Mouse (Mus musculus) thymus, postnatal 0 days (tissue): ENCODE results near the gene Col27a1. TPM values are rescaled to one million over a fixed set of nuclear protein-coding genes. Genes with fewer than 3 reads are reported as not detected.
A peak's percentile ranks its signal among the peaks of the same experiment; 100 is the strongest.

ENCODE experiments used
- DNase-seq: peaks from one replicate; pipeline ENCODE4 v3.0.0-alpha.2; 2015; ENCODE audit warnings: low spot score
- polyA plus RNA-seq: library from polyadenylated mRNA; unstranded; fragments of >200 nt; fragmentation: Nextera tagmentation; extraction: Ambion mirVana; gene quantifications from 2 replicates; pipeline ENCODE4 v1.2.1, GENCODE M21; 2015

The Col27a1 gene
- polyA plus RNA-seq, 1 experiment from 2014 or later, result 1.9 TPM

DNA sequence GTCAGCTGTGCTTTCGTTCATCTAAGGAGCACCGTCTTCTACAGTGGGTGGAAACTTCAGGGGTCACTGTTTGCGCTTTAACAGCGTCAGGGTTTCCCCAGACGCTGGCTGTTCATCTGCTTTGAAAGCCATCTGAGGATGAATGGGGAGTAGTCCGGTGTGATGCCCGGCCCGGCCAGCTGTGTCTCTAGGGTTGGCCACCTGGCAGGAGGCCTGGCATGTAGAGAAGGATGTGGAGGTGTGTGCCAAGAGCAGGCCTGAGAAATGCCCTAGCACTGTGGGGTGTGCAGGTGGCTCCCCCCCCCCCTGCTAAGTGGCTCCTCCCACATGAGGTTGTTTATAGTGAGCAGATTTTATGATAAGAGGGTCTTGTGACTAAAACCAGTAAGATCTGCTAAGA is 8.4 kb downstream of the Col27a1 start:
- peak; percentile 47 for DNase-seq

DNA sequence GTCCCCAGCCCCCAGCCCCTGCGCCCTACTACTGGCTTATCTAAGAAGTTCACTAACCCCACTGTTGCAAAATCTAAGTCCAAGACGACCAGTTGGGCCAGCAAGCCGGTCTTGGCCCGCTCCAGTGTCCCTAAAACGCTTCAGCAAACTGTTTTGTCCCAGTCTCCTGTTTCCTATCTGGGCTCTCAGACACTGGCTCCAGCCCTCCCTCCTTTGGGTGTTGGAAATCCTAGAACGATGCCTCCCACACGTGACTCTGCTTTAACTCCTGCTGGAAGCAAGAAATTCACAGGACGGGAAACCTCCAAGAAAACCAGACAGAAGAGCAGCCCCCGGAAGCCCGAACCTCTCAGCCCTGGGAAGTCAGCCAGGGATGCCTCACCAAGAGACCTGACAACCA is 11.6 kb downstream of the Col27a1 start:
- DNase-seq, result no peak

- DNase-seq, result no peak
These were observed 12.5 kb downstream of the Col27a1 start for GRCm38 (mm10) chr4:63226164-63226882.

DNA sequence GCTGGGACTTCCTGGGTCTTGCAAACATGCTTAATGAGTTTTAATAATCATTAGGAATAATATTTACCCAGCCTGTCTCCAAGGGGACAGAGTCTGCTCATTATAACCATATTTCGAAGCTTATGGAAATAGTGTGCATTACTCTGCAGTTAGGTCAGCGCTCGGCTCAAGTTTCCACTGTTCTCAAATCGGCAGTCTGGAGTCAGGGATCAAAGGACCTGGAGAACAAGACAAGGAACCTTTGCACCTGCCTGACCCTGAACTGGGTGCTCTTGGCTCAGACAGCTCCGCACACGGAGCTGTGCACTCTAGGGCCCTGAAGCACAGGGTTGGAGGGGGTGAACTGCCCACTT is 13.1 kb downstream of the Col27a1 start:
- DNase-seq, result no peak

- no peak for DNase-seq
These were observed 15.1 kb downstream of the Col27a1 start for GRCm38 (mm10) chr4:63228943-63229342.

GRCm38 (mm10) chr4:63229991-63230581 is 16.3 kb downstream of the Col27a1 start:
- no peak for DNase-seq

DNA sequence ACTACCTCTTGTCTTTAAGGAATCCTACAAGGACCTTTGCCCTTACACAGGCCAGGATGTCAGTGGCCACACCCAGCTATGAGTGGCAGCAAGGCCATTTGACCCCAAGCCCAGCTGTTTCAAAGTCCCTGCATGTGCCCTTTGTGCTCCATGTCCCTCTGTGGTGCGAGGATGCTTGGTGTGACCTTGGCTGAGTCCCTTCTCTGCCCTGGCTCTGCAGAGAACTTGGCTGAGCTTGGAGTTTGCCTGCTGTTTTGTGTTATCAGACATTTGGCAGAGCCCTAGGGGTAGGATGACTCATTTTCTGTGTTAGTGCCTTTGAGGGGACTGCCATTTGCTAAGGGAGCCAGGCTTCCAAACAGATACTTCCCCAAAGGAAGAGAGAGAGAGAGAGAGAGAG is 17.3 kb downstream of the Col27a1 start:
- DNase-seq, result no peak

GRCm38 (mm10) chr4:63232542-63233020 is 18.8 kb downstream of the Col27a1 start:
- DNase-seq, result no peak

DNA sequence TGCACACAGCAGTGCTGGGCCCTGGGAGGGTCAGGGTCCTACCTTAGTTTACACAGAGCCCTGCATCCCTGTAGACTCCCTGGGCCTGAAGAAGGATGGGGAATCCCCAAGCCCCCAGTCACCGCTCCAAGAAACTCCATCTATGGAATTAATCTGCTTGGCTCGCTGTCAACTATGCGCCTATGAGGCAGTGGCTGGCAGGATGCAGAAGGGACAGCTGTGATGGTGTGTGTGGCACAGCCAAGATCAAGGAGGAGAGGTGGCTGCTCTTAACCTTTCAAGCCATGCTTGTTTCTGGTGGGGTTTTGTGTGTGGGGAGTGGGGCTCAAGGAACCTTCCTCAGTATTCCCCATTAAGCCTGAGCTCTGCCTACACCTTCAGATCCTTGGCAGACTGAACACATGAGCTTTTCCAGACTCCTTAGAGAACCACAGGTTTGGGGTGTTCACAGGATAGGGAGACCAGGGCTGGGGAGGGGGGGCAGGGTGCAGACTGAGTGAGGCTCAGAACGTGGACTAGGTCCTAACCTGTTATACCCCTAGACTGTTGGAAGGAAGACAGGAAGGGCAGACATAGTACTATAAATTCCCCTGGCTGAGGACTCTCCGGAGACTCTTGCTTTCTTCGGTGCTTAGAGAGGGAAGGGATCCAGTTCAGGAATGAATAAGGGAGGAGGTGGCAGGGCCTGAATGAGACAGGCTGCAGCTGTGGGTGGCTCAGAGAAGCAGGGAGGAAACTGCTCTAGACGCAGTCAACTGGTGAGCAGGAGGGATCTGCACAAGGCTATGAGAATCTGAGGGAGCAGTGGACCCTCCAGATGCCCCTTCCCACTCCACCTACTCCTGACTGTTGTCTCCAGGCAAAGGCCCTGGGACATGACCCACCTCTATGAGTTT is 20.0 kb downstream of the Col27a1 start:
- DNase-seq, result no peak

DNA sequence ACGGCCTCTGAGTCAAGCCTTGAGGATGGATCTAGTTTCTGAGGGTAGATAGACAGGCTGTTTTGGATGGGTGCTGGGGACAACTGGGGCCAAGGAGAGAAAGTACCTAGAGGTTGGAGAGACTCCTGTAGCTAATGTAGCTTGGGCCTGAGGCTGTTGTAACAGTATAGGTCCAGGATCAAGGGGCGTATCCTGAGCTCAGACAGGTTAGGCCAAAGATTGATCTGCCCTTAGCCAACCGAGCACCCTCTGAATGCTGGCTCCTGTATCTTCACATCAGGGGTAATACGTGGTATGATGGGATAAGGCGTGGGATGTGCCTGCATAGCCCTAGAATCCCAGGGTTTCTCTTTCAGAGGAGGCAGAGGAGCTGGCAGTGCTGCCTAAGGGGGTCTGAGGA is 21.0 kb downstream of the Col27a1 start:
- DNase-seq, result no peak

DNA sequence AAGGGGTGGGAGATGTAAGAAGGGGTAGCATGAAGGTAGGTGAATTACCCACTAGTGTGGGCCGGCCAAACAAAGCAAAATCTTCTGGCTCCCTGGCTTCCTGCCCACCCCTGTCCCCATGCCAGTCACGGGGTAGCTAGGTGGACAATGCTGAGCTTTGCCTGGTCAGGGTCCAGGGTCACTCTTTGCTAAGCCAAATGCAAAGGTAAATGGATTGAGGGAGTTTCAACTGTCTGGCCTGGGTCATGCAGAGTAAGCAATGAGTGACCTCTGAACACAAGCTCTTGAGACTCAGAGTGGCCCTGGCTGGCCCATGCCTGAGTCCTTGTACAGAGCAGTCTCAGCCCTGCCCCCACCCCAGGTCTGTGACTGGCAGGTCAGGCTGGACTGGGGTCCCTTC is 22.4 kb downstream of the Col27a1 start:
- no peak for DNase-seq

DNA sequence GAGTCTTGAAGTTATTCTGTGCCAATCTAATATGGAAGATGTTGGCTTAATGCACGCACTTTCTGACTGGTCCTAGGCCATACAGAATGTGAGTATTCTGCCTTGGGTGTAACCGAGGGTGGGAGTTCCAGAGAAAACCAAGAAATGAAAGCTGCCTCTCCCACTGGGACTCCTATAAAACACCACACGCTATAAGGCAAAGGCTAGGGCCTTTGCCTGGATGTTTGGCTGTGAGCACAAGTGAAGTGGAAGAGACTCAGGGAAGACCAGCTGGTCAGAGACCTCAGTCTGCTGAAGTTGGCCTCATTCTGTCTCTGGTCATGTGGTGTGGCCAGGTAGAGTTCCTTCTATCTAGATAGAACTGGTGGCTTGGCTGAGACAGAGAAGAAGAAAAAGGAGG is 23.4 kb downstream of the Col27a1 start:
- no peak for DNase-seq

GRCm38 (mm10) chr4:63238141-63238540 is 24.3 kb downstream of the Col27a1 start:
- no peak for DNase-seq

DNA sequence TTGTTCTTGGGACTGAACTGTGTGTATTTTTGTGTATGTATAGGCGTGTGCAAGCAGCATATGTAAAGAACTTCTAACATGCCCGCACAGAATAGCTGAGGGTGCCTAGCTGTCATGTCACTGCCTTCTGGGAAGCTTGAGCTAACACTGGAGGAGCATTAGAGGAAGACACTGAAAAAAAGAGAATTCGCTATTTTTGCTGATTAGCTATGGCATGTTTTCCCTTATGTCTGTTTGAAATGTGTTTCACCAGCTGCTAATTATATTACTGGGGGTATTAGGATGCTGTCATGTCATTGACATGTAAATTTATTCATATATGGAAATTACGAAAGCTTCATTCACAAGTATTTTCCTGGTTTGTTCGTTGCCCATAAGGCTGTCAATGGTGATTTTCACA is 24.9 kb downstream of the Col27a1 start:
- DNase-seq, result no peak

GRCm38 (mm10) chr4:63241031-63241430 is 27.2 kb downstream of the Col27a1 start:
- DNase-seq, result no peak

DNA sequence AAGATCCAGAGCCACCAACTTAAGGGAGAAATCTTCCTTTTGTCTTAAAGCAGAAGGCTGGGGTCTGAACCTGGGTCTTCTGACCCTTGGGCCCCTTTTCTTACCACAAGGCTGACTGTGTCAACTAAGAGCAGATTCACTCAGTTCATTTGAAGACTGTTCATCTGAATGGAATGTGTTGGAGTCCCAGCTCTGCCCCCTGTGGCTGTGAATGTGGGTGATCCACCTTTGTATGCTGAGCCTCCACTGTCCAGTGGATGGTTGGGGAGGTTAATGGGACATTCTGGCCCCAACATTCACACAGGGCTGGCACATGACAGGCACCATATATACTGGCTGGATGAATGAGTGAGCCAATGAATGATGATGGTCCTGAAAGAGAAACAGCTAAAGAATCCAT is 34.2 kb downstream of the Col27a1 start:
- no peak for DNase-seq

DNA sequence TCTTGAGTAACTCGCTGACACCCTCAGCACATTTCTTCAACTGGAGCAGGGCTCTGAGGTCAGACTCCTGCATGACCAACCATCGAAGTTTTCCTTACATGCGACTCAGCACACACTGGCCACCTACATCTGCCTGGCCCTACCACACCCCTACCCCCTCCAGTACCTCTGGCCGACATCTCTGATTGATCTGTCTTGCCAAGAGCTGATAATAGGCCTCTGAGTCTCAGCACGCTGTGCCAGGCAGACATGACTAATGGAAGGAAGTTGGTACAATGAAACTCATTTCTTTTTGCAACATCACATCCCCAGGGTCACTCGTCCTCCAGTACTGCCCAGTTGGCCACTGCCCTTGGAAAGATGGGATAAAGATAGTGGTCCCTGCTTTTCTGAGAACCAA is 35.1 kb downstream of the Col27a1 start:
- DNase-seq, result no peak

DNA sequence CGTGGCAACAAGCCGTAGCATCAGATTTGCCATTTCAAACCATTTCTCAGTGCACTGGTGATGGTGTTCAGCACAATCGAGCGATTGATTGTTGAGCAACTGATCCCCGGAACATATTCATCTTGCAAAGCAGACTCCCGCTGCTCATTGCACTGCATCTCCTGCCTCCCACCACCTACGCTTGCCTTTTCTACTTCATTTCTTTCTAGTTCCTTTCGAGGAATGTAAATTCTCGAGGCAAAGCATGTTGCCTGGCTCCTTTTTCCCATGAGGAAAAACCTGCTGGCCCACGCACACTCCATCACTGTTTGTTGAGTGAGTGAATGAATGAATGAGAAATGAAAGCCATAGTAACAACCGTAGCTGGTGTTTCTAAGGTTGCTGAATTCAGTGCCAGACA is 38.0 kb downstream of the Col27a1 start:
- DNase-seq, result no peak

DNA sequence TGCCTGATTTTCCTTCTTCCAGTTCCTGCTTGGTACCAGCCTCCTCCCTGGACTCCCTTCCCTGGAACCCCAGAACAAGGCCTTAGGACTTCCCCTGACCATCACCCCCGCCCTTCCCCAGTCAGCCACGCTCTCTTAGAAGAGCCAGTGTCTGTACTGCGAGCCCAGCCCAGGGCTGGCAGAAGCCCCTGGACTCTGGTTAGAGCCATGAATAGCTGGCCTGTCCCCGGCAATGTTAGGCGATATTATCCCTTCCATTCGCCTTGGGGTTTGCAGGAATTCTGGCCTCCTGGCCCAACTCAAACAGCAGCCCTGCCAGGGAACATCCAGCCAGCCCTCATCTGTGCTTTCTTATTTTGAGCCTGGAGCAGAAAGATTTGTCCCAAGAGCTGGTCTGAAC is 39.9 kb downstream of the Col27a1 start:
- DNase-seq, result no peak

- DNase-seq, result no peak
These were observed 40.3 kb downstream of the Col27a1 start for GRCm38 (mm10) chr4:63254151-63254550.

- DNase-seq, result no peak
These were observed 42.6 kb downstream of the Col27a1 start for GRCm38 (mm10) chr4:63256371-63256770.

DNA sequence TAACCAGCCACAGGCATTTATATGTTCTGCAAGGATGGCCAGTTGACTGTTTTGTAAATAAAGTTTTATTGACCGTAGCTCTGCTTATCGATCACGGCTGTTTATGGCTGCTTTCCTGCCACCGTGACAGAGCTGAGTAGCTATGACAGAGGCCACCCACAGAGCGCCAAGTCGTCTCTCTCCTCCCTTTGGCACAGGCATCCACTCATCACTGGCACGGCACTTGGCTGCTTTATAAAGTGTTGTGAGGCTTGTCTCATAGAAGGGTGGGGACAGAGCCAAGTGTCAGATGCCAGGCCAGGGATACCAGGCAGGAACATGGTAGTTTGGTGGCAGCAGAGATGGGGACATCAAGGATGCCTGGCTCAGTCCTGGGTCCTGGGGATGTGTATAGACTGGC is 43.5 kb downstream of the Col27a1 start:
- DNase-seq, result no peak
